Mouse (Mus musculus) liver, adult (tissue): ENCODE data around the gene Cfap65.
A peak's percentile ranks its signal among the peaks of the same experiment; 100 is the strongest.

Source experiments
- GATA4 ChIP-seq: IDR thresholded peaks from 2 replicates; pipeline ENCODE4 v1.6.1; 2014; ENCODE audit warnings: mild to moderate bottlenecking, low read length; ENCODE audit not compliant: insufficient replicate concordance

The Cfap65 gene

DNA sequence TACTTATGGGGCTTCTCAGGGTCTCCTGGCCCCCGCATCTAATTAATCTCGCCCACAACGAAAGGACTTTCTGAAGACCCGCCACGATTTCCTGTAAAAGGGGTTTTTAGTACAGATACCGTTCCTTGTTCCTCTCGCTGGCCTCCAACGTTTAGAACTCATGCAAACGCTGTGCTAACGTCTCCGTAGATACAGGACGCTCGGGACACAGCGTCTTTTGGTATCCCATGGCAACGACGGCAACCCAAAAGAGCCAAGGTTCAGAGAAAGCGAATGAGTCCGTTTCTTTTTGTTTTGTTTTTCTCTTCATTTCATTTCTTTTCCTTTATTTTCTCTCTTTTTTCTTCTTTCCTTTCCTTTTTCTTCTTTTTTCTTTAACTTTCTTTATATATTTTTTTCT lies at the start of gene Cfap65:
TSS of gene Cfap65 (minus strand) at position 198 of the 400 bp plus-strand sequence.
- TF ChIP-seq GATA4, result no peak

DNA sequence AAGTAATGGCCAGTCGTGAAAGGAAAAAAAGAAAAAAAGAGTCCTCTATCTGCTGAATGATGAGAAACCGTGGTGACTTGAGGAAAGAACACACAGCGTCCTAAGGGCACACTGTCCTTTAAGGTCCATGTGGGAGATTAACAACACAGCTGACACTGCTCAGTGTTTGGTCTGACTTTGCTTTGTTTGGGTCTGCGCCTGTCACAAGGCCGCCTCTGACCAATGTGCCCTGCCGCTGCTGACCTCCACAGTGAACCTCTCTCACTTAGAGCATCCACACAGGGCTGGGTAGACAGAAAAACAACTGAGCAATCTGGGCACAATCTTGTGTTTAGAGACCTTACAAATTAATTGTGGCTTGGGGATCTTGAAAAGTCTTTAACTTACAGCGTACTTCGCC lies 41.6 kb upstream of the Cfap65 start:
- TF ChIP-seq GATA4, result no peak

DNA sequence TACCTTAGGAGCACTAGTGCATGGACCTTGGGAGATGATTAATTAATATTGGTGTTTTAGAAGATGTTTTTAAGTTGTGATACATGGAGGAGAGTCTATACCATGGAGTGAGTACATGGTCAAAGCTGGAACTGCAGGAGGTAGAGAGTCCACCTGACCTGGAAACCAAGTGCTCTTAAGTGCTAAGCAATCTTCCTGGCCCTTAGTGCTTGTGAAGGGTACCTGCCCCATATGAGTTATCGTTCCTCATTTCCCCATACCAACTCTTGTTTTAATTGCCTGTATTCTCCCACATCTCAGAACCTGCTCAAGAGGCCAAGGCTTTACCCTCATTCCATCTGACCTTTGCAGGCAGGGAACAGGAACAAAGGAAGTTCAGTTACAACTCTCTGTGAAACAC lies 40.5 kb upstream of the Cfap65 start:
- TF ChIP-seq GATA4, result no peak

DNA sequence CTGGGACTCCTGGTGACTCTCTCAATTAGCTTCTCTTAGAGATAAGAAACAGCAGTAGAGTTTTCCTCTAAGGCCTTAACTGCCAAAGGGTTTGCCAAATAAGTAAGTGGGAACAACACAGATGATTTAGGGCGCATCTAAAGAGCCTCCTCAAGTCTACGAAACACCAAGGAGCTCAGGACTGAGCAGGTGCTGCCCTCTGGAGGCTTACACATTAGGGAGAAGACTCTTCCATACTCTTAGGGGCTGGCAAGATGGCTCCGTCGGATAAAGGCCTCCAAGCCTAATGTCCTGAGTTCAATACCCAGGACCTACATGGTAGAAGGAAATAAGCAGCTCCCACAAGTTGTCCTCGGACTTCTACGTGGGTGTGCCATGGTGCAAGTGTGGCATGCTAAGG lies 38.2 kb upstream of the Cfap65 start:
- TF ChIP-seq GATA4, result no peak

DNA sequence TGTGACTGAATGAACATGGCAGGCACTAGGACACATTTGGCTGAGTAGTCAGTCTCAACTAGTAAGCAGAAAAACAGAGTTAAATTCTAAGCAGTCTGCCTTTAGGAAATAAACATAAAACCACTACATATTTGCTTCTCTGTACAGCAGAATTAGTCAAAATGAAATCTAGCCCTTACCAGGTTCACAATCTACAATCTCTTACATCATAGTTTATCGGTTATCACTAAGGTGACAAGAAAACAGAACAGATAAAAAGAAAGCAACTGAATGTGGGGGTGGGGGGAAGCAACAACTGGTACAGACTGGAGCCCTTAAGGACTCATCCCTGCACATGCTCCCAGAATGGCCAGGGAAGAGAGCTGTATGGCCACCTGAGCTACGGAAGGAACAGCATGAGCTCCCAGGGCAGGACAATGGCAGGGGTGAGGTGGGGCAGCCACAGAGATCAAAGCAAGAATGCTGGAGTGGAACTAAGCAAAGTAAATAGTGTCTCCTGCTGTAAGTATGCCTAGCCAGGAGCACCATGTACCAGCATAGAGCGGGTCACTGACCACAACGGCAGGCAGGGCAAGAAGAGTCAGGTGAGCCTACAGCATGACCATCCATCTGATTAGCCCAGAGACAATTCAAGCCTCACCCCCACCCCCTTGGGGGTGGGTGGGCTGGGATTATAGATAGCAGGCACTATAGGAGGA lies 36.1 kb upstream of the Cfap65 start:
- TF ChIP-seq GATA4, result no peak; the same call in 1 of the 2 replicates

DNA sequence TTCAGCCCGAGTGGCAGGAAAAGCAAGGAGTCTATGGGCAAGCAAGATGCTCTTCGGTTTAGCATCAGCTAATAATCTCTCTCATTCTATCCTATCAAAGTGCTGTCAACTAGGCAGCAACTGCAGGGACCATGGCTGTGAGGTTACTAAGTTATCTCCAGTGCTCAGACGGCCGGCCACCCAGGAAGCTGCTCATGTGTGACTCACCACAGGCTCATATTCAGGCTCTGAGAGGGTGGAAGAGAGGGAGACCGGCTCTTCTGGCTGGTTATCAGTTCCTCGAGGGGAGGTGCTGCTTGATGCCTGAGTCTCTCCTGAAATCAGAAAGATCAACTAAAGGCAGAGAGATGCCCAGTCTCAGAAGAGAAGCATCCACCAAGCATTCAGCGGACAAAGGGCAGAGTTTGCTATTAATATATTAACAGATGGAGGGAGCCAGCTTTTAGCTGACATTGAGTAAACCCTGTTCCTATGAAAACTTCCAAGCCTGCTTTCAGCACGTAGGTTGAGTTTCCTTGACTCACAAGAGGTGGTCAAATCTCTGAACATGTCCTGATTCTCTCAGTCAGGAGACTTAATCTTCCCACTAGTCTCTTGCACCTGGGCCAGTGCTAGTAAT lies 32.7 kb upstream of the Cfap65 start:
- TF ChIP-seq GATA4, result no peak

DNA sequence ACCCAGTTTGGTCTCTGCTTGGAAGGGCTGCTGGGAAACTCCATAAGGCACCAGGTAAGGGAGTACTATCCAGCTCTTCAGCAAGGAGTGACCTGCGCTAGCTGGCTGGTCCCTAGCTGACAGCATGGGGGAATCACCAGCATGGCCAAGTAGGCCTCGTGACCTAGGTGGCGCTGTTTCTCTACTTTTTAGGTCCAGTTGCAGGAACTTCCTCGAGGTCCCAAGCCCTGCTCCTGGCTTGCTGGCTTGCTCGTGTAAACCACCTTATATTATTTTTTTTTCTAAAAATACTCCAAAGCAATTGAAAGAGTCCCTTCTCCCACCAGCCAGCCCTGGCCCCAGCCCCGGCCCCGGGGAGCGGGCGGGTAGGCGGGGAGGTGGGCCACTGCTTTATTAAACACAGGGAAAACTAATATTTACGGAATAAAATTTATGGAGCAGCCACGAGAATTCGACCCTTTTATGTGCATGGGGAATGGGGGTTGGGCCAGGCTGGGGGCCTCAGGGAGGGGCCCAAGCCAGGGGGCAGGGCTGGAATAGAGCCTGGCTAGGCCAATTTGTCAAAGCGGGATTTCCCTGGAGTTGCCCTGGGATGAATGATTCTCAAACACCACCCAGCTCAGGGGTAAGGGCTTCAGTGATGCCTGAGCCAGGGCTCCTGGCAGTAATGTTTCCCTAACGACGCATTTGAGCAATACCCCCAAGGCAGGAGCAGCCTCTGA lies 29.3 kb upstream of the Cfap65 start:
- TF ChIP-seq GATA4, result no peak

DNA sequence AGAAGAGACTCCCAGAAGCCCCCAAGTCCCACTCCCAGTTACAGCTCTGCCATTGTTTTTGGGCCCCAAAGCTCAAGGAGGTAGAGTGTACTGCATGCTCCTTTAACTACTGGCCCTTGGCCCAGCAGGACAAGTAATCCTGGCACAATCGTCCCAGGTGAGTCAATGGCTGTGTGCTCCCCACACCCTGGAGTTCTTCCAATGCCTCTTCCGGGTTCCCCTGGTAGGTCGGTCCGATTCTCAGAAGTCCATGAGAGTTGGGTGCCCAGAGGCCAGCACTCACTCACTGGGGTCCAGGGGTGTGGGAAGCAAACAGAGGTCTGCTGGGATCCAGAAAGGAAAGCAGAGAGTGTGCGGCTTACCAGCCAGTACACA lies 27.4 kb upstream of the Cfap65 start:
- TF ChIP-seq GATA4, result no peak

DNA sequence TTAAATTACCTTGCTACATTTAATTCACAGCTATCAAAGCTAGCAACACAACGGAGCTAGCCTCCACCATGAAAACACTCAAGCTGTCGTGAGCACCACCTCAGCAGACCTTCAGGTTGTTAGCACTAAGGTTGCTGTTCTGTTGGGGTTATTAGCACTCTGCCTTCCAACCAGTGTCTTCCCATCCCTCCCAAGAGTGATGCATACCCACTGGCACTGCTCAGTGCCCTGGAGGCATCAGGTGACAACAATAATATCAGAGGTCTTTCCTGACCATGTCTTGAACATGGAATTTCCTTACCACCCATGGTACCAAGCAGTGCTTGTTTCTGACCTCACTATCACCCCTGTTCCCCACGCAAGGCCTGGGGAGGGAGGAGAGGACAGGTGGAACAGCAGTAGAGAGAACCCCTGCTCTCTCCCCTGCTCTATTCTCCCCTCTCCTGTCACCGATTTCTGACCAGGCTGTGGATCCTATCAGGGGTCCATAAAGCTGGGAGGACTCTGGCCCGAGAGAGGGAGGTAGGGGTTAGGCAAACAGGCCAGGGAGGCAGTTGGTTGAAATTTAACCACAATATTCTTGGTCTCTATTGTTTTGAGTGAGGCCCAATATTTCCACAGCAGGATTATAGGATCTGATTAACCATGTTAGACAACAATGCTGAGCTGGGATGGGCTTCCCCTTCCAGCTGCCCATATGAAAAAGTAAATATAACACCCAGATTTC lies 26.9 kb upstream of the Cfap65 start:
- no peak for TF ChIP-seq GATA4

DNA sequence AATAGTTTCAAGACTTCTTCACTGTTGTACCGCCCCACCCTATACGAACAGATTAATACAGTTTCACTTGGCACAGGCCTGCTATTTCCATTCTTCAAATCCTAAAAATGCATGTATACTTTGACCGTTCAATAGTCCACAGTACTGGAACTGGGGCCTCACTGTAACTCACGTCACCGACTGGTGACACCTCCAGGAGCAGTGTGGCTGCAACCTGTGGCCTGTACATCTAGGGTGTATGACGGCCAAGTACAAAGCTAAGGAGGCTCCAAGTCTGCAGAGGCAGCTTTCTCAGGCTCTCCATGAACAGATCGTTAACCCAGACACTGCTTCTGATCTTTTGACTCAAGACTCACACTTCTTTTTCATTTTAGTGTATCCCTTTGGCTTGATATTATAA lies 26.3 kb upstream of the Cfap65 start:
- no peak for TF ChIP-seq GATA4

DNA sequence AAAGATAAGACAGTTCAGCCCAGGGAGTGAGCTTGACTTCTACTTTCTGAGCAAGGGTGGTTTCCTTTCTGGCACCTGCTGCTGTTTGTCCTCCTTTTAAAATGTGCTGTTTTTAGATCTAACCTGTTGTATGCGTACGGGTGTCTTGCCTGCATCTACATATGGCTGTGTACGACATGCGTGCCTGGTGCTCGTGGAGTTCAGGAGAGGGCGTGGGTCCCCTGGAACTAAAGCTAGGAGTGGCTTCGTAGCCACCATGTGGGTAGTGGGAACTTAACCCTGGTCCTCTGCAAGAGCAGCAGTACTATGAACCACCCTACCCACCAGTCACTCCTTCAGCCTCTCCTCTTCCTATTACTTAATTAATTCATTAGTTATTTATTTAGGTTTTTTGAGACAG lies 24.7 kb upstream of the Cfap65 start:
- no peak for TF ChIP-seq GATA4

DNA sequence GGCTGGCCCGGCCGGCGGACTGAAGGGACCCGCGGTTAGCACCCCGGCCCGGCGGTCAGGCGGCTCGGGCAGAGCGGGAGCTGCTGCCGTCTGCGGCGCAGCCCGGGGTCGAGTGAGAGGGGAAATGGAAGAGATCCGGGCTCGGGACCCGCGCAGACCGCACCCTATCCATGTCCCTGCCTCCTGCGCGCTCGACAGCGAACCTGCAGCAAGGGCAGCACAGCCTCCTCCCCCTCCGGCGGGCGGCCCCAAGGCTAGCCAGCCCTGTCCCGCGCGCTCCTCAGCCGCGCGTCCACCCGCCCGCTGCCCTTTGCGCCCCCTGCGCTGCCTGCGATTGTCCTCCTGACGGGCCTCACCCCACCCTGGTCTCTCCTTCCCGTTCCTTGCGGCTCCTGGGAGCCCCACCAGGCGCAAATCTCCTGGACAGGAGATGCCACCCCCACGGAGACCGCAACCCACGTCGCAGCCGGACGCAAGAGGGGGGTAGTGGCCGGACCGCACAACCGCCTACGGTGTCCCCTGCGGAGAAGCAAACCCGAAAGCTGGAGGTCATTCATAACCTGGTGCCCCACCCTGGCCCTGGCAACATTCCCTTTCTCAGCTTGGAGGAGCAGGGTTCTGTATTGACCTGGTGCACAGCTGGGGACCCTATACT lies 16.3 kb upstream of the Cfap65 start, which contains the start of gene Ihh:
TSS of gene Ihh (minus strand) at position 117 of the 655 bp plus-strand sequence.
- TF ChIP-seq GATA4, result no peak

DNA sequence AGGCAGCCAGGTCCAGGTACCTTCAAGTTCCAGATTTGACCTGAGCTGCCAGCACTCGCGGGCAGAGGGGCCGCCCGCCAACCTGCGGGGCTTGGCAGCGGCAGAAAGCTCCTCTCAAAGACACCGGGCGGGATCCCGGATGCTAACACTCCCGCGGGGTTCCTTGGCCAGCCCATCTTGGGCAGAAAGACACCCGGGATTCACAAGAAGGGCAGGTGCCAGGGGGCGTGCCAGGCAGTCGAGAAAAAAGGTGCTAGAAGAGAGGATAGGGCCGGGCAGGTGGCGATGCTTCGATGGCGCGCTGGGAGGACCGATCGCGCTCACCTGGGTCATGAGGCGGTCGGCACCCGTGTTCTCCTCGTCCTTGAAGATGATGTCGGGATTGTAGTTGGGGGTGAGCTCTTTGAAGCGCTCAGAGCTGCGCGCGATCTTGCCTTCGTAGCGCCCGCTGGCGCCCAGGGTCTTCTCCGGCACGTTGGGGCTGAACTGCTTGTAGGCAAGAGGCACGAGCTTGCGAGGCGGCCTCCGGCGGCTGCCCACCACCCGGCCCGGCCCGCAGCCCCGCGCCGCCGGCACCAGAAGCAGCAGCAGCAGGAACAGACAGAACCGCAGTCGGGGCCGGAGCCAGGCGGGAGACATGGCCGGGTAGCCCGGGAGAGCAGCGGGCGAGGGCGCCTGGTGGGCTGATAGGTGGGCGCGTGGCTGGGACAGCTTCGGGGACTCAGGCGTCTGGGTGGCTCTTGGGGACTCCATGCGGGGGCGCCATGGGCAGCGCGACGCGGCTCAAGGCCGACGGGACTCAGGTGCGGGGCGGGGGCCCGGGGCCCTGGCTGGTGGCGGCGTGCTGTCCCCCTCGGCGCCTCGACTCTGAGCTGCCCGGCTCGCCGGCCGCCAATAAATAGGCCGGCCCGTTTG lies 15.4 kb upstream of the Cfap65 start:
- no peak for TF ChIP-seq GATA4

DNA sequence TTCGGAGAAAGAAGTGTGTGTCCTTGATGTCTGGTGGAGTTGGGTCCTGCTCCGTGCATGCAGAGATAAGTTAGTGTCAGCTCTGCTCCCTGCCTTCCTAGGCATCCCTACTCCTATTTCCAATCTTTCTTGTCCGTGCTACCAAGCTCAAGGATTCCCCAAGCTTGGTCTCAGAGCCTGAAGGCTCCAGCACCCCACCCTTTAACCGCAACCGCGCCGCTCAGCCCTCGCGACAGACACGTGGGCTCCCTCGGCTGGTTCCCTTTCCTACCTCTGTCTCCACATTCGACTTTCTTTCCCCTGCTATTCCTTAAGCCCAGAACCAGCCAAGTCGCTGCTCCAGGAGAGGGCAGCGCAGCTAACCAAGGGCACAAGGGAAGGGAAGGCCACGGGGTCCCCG lies 14.7 kb upstream of the Cfap65 start:
- TF ChIP-seq GATA4, result no peak

DNA sequence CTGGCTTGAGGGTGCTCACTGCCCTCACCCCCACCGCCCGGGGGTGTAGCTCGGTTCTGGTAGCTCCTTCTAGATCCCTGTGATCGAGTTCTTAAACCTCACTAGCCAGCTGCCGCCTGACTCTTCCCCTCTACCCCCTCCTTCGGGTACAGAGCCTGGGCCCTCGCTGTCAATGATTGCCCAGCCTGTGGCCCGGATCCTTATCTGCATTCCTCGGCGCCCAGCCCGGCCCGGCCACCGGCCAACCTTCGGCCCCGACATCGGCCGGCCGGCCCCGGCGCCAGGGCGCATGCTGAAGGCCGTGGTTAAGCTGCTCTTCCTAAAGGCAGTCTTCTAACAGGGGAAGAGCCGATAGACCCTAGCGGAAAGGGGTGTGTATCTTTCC lies 14.3 kb upstream of the Cfap65 start:
- TF ChIP-seq GATA4, result peak; percentile 99
